Mouse (Mus musculus) right cerebral cortex, postnatal 4 days (tissue): ENCODE measurements at regions not wholly inside any gene's neighbourhood (a gene's known extent, or its start where the extent isn't known, plus 50 kb on each side); places are given as distances from the start of the nearest gene placed in this dataset.
"Not testable (repeated sequence)": the region's sequence is repeated elsewhere in the genome, so short reads cannot be mapped to it uniquely, and the experiment has no call there.

Experiments used
- DNase-seq: peaks from one replicate; pipeline ENCODE4 v3.0.0-alpha.2; 2022

- no peak for DNase-seq
Measured at GRCm38 (mm10) chr16:93335322-93336111, 268.3 kb downstream of the Setd4 start.

- DNase-seq = no peak
Measured at GRCm38 (mm10) chr16:93333654-93334053, 270.2 kb downstream of the Setd4 start.

- no peak for DNase-seq
Measured at GRCm38 (mm10) chr16:93328680-93329395, 275.0 kb downstream of the Setd4 start.

GRCm38 (mm10) chr16:93324911-93325310 lies 279.0 kb downstream of the Setd4 start:
- DNase-seq = no peak

- no peak for DNase-seq
Measured at GRCm38 (mm10) chr16:93323172-93323571, 280.7 kb downstream of the Setd4 start.

GRCm38 (mm10) chr16:93319581-93319980 lies 284.3 kb downstream of the Setd4 start:
- no peak for DNase-seq

GRCm38 (mm10) chr16:93311644-93312043 lies 292.2 kb downstream of the Setd4 start:
- no peak for DNase-seq

- no peak for DNase-seq
Measured at GRCm38 (mm10) chr16:93308666-93309360, 295.1 kb downstream of the Setd4 start.

GRCm38 (mm10) chr16:93306951-93307350 lies 296.9 kb downstream of the Setd4 start:
- DNase-seq = no peak

GRCm38 (mm10) chr16:93306140-93306539 lies 297.7 kb downstream of the Setd4 start:
- DNase-seq = not testable (repeated sequence)

- DNase-seq = no peak
Measured at GRCm38 (mm10) chr16:93294430-93294829, 309.4 kb downstream of the Setd4 start.

GRCm38 (mm10) chr16:93292965-93293653 lies 310.8 kb downstream of the Setd4 start:
- peak; percentile 62 for DNase-seq

- no peak for DNase-seq
Measured at GRCm38 (mm10) chr16:93292181-93292834, 311.6 kb downstream of the Setd4 start.

- no peak for DNase-seq
Measured at GRCm38 (mm10) chr16:93288036-93288435, 315.8 kb downstream of the Setd4 start.

GRCm38 (mm10) chr16:93287520-93287919 lies 316.3 kb downstream of the Setd4 start:
- DNase-seq = no peak

- DNase-seq = no peak
Measured at GRCm38 (mm10) chr16:93286816-93287215, 317.0 kb downstream of the Setd4 start.

- no peak for DNase-seq
Measured at GRCm38 (mm10) chr16:93285191-93285590, 318.7 kb downstream of the Setd4 start.

GRCm38 (mm10) chr16:93281715-93282114 lies 322.1 kb downstream of the Setd4 start:
- DNase-seq = no peak

- DNase-seq = no peak
Measured at GRCm38 (mm10) chr16:93272636-93273035, 331.2 kb downstream of the Setd4 start.

- no peak for DNase-seq
Measured at GRCm38 (mm10) chr16:93272146-93272545, 331.7 kb downstream of the Setd4 start.

GRCm38 (mm10) chr16:93264061-93264585 lies 339.7 kb downstream of the Setd4 start:
- DNase-seq = no peak

GRCm38 (mm10) chr16:93263141-93263815 lies 340.6 kb downstream of the Setd4 start:
- no peak for DNase-seq
